In genomic region chr17:24352370-24353194, GRCm38 (mm10) we compare ENCODE assay signal across 8 mouse cellular contexts. TPM values are rescaled to one million over a fixed set of nuclear protein-coding genes. Genes with fewer than 3 reads are reported as not detected.
DNase-seq lines count a peak whose midpoint lies in the region; ATAC-seq and TF ChIP-seq lines count a peak whose summit lies in the region.

No protein-coding gene starts in this region.

- H3K4me3 ChIP-seq in cortical plate, adult 2 months (ENCODE audit: insufficient read depth, low read length): peak overlapping the region; percentile 63
- peak overlapping the region; percentile 88 for H3K4me3 ChIP-seq in hindbrain, embryonic 10.5 days
- peak overlapping the region; percentile 78 for H3K4me3 ChIP-seq in stomach, embryonic 16.5 days (replicated peaks; ENCODE audit: low read length)

- peaks cover 53% of the 10 kb centered on the region for H3K27me3 ChIP-seq in hindbrain, embryonic 10.5 days (ENCODE audit: insufficient read depth, poor library complexity, severe bottlenecking)
- H3K27me3 ChIP-seq in stomach, embryonic 16.5 days (ENCODE audit: control insufficient read depth, insufficient read depth, low read length): peaks cover 7% of the 10 kb centered on the region; the same call in 1 of the 2 replicates

- peak overlapping the region; percentile 99 for H3K4me2 ChIP-seq in stomach, embryonic 16.5 days (ENCODE audit: low read depth, low read length)

- no peaks in the 10 kb centered on the region for H3K9me3 ChIP-seq in hindbrain, embryonic 10.5 days
- no peaks in the 10 kb centered on the region for H3K9me3 ChIP-seq in stomach, embryonic 16.5 days (replicated peaks; ENCODE audit: control insufficient read depth, low read length)

- peak; percentile 9 for DNase-seq in right cerebral cortex, postnatal 25 days
- no peak for DNase-seq in right cerebral cortex, adult 18-20 months
- DNase-seq in hindbrain, embryonic 10.5 days (ENCODE audit: low spot score): no peak
- DNase-seq in liver: peak; percentile 59
- DNase-seq in urinary bladder, adult 2 months (ENCODE audit: low spot score): no peak
- DNase-seq in layer of hippocampus, adult 9-10 months (ENCODE audit: low spot score): no peak

- peak overlapping the region; percentile 85 for H3K9ac ChIP-seq in stomach, embryonic 16.5 days (ENCODE audit: low read length)

- peaks cover 5% of the 10 kb centered on the region for H3K4me1 ChIP-seq in cortical plate, adult 2 months (ENCODE audit: control insufficient read depth, insufficient read depth, low read length)
- H3K4me1 ChIP-seq in hindbrain, embryonic 10.5 days (replicated peaks): peaks cover 29% of the 10 kb centered on the region
- H3K4me1 ChIP-seq in stomach, embryonic 16.5 days (ENCODE audit: control insufficient read depth, insufficient read depth, low read length): no peaks in the 10 kb centered on the region; the same call in 1 of the 2 replicates

- H3K36me3 ChIP-seq in hindbrain, embryonic 10.5 days: no peaks in the 10 kb centered on the region
- no peaks in the 10 kb centered on the region for H3K36me3 ChIP-seq in stomach, embryonic 16.5 days (ENCODE audit: control insufficient read depth, insufficient read depth, low read length)

- 3% methylated on average over 36 of the region's 36 CpGs for WGBS in hindbrain, embryonic 10.5 days
- 5% methylated on average over 36 of the region's 36 CpGs for WGBS in stomach, embryonic 16.5 days

- no peak for TF ChIP-seq POLR2A in cortical plate, adult 2 months (IDR thresholded peaks at IDR 0.05; ENCODE audit: extremely low read depth, insufficient read depth, low read length)

- peak overlapping the region; percentile 15; the same call in 1 of the 2 replicates for H3K27ac ChIP-seq in cortical plate, adult 2 months (ENCODE audit: insufficient read depth, low read length)
- H3K27ac ChIP-seq in hindbrain, embryonic 10.5 days: peak overlapping the region; percentile 91
- H3K27ac ChIP-seq in stomach, embryonic 16.5 days (ENCODE audit: low read length): peak overlapping the region; percentile 31; the same call in 1 of the 2 replicates

- ATAC-seq in stomach, embryonic 16.5 days (ENCODE audit: insufficient read depth, low FRiP score): no peak; the same call in 1 of the 2 replicates

- TF ChIP-seq CTCF in cortical plate, adult 2 months (IDR thresholded peaks at IDR 0.05; ENCODE audit: extremely low read depth, insufficient read depth, low read length): no peak

RNA-seq across cellular contexts. Expression of gene Abca3, which starts 0.8 kb away (rescaled TPM):
- 52.2 and 52.7 TPM in 2 replicates for polyA plus RNA-seq in cortical plate, adult 2 months (2012; rRNA removed)
- polyA plus RNA-seq in hindbrain, embryonic 10.5 days (2016; fragmentation: Nextera tagmentation; extraction: Ambion mirVana): 10.2 and 13.7 TPM in 2 replicates
- 12.2 and 14.0 TPM in 2 replicates for polyA plus RNA-seq in stomach, embryonic 16.5 days (2015; fragmentation: Nextera tagmentation; extraction: Ambion mirVana)
- 44.4 and 47.7 TPM in 2 replicates for polyA plus RNA-seq in urinary bladder, adult 2 months (2012; rRNA removed)

RNA-seq across cellular contexts. Expression of gene Abca17, which starts 1.7 kb away (rescaled TPM):
- 0.86 and 1.3 TPM in 2 replicates for polyA plus RNA-seq in cortical plate, adult 2 months (2012; rRNA removed)
- polyA plus RNA-seq in hindbrain, embryonic 10.5 days (2016; fragmentation: Nextera tagmentation; extraction: Ambion mirVana): not detected in 2 replicates
- polyA plus RNA-seq in stomach, embryonic 16.5 days (2015; fragmentation: Nextera tagmentation; extraction: Ambion mirVana): not detected in 2 replicates
- 0.10 and 0.12 TPM in 2 replicates for polyA plus RNA-seq in urinary bladder, adult 2 months (2012; rRNA removed)

Comparison
In these comparisons a context has a peak if more than half of its experiments do, and no peak if none do; other contexts are left out.
1. DNase-seq: peak in right cerebral cortex, postnatal 25 days (single experiment) and liver (single experiment); none in right cerebral cortex, adult 18-20 months (single experiment), hindbrain, embryonic 10.5 days (single experiment), urinary bladder, adult 2 months (single experiment) and layer of hippocampus, adult 9-10 months (single experiment).
2. H3K27ac ChIP-seq: peak in every context shown above with its lines; median percentile 91 in hindbrain, embryonic 10.5 days; 31 in stomach, embryonic 16.5 days; 15 in cortical plate, adult 2 months.
3. Peak in every context shown above with its lines, with median percentiles within 50 percentile points of each other: H3K4me3 ChIP-seq.